Mouse (Mus musculus): ENCODE measurements around the gene Fam234a. TPM values are rescaled to one million over a fixed set of nuclear protein-coding genes. Genes with fewer than 3 reads are reported as not detected.

Gene Fam234a
- polyA plus RNA-seq (2015; fragmentation: Nextera tagmentation; extraction: Ambion mirVana): 48.4 and 80.9 TPM in 2 replicates

DNA sequence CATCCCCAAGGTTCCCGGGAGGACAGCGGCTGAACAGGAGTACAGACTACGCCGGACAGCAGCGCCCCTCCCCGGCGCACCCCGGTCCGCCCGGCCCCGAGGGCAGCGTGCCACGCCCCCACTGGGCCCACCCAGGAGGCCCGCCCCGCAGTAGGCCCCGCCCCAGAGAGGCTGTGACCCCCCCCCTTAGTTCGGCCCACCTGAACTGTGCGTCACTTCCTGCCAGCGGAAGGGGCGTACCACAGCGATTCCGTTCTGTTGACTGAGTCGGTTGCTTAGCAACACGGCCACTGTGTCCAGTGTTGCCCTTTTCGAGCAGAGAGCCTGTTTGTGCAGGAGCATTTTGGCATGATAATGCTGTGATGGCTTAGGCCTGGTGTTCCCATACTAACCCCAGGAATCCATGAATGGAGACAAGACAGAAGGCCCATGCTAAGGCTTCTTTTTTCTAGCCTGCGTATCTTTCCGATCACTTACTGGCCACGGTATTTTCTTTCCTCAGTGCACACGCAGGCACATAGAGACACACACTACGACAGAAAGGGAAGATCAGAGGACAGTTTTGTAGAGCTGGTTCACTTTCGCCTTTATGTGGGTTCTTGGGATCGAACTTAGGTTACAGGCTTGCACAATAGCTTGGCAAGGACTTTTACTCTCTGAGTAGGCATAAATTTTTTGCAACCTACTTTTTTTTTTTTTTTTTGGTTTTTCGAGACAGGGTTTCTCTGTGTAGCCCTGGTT lies at the start of gene Fam234a:
Gene Fam234a, minus strand, starts transcription at position 142 of the 741 bp plus-strand sequence.

GRCm38 (mm10) chr17:26252539-26253251 lies 8.7 kb upstream of the Fam234a start, which contains the start of gene Luc7l:
Gene Luc7l, plus strand, starts transcription at chr17:26252896.

GRCm38 (mm10) chr17:26207686-26208085 lies 36.4 kb downstream of the Fam234a start, which contains the start of gene Arhgdig:
Gene Arhgdig, minus strand, starts transcription at chr17:26207786.

DNA sequence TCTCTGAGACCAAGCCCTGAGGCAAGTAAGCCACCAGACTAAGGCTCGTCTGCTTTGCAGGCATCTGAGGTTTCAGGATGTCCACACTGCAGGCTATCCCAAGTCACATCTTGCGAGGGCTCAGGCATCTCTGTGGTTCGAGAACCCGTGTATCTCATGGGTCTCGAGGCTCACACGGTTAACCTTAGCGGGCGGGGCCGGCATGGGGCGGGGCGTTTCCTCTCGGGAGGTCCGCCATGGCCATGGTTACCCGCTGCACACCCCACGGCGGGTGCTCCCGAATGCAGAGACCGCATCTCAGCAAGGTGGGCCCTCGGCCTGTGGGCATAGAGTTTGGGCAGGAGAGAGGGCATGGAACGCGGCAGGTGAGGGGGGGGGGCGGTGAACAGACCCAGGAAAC lies 41.3 kb downstream of the Fam234a start, which contains the start of gene Rgs11:
Gene Rgs11, plus strand, starts transcription at position 215 of the 400 bp plus-strand sequence.

GRCm38 (mm10) chr17:26198892-26199291 lies 45.1 kb downstream of the Fam234a start, which contains the start of gene Pdia2:
Gene Pdia2, minus strand, starts transcription at chr17:26199087.

Other genes with a start within 250 kb of the Fam234a start
- 6.9 and 7.5 TPM in 2 replicates for gene Rab11fip3, start 174.7 kb downstream of the Fam234a start, polyA plus RNA-seq (2015; fragmentation: Nextera tagmentation; extraction: Ambion mirVana)
- 37.1 and 42.1 TPM in 2 replicates for gene Decr2, start 153.9 kb downstream of the Fam234a start, polyA plus RNA-seq (2015; fragmentation: Nextera tagmentation; extraction: Ambion mirVana)
- gene Nme4, start 148.6 kb downstream of the Fam234a start, polyA plus RNA-seq (2015; fragmentation: Nextera tagmentation; extraction: Ambion mirVana): 32.7 and 33.1 TPM in 2 replicates
- 3.1 and 4.5 TPM in 2 replicates for gene Tmem8, start 130.9 kb downstream of the Fam234a start, polyA plus RNA-seq (2015; fragmentation: Nextera tagmentation; extraction: Ambion mirVana)
- gene Mrpl28, start 120.7 kb downstream of the Fam234a start, polyA plus RNA-seq (2015; fragmentation: Nextera tagmentation; extraction: Ambion mirVana): 180 and 209 TPM in 2 replicates
- gene Axin1, start 105.6 kb downstream of the Fam234a start, polyA plus RNA-seq (2015; fragmentation: Nextera tagmentation; extraction: Ambion mirVana): 14.9 and 18.4 TPM in 2 replicates
- 3.2 and 6.9 TPM in 2 replicates for gene Pdia2, start 45.2 kb downstream of the Fam234a start, polyA plus RNA-seq (2015; fragmentation: Nextera tagmentation; extraction: Ambion mirVana)
- 10.2 and 16.3 TPM in 2 replicates for gene Rgs11, start 41.3 kb downstream of the Fam234a start, polyA plus RNA-seq (2015; fragmentation: Nextera tagmentation; extraction: Ambion mirVana)
- 36.0 and 74.3 TPM in 2 replicates for gene Arhgdig, start 36.5 kb downstream of the Fam234a start, polyA plus RNA-seq (2015; fragmentation: Nextera tagmentation; extraction: Ambion mirVana)
- gene Luc7l, start 8.7 kb upstream of the Fam234a start, polyA plus RNA-seq (2015; fragmentation: Nextera tagmentation; extraction: Ambion mirVana): 44.4 and 65.5 TPM in 2 replicates
- 1.5 and 2.0 TPM in 2 replicates for gene Neurl1b, start 170.6 kb upstream of the Fam234a start, polyA plus RNA-seq (2015; fragmentation: Nextera tagmentation; extraction: Ambion mirVana)

Data from adrenal gland, postnatal 0 days (tissue).